Mouse (Mus musculus) cortical plate, adult 2 months (tissue): ENCODE data around the gene Vwf. TPM values are rescaled to one million over a fixed set of nuclear protein-coding genes. Genes with fewer than 3 reads are reported as not detected.

Experiments used
- H3K27ac ChIP-seq: fragments of 200-500 bp; 2 replicates; pipeline ENCODE4 v1.5.1; 2012; ENCODE audit warnings: low read length, control low read depth, inconsistent platforms; ENCODE audit not compliant: insufficient read depth
- H3K4me1 ChIP-seq: fragments of 200-500 bp; 2 replicates; pipeline ENCODE4 v1.6.1; 2011; ENCODE audit warnings: low read length; ENCODE audit not compliant: control insufficient read depth, insufficient read depth
- H3K4me3 ChIP-seq: fragments of 200-500 bp; 2 replicates; pipeline ENCODE4 v1.5.1; 2011; ENCODE audit warnings: mild to moderate bottlenecking, low read length, control low read depth; ENCODE audit not compliant: insufficient read depth
- CTCF ChIP-seq: fragments of 200-500 bp; IDR thresholded peaks from 2 replicates; pipeline ENCODE4 v1.5.1; 2011; ENCODE audit warnings: mild to moderate bottlenecking, control low read depth, low read length; ENCODE audit not compliant: insufficient read depth; ENCODE audit errors: extremely low read depth
- POLR2A ChIP-seq: fragments of 200-500 bp; IDR thresholded peaks from 2 replicates; pipeline ENCODE4 v1.6.1; 2011; ENCODE audit warnings: mild to moderate bottlenecking, low read length, control low read depth; ENCODE audit not compliant: insufficient read depth; ENCODE audit errors: extremely low read depth
- polyA plus RNA-seq: library from polyadenylated mRNA; depleted of rRNA; stranded (reverse); fragments of >200 nt; gene quantifications from 2 replicates; pipeline ENCODE4 v1.2.3, GENCODE M21; 2012; rRNA removed

Vwf gene
- polyA plus RNA-seq, 1 experiment = 22.9 TPM

DNA sequence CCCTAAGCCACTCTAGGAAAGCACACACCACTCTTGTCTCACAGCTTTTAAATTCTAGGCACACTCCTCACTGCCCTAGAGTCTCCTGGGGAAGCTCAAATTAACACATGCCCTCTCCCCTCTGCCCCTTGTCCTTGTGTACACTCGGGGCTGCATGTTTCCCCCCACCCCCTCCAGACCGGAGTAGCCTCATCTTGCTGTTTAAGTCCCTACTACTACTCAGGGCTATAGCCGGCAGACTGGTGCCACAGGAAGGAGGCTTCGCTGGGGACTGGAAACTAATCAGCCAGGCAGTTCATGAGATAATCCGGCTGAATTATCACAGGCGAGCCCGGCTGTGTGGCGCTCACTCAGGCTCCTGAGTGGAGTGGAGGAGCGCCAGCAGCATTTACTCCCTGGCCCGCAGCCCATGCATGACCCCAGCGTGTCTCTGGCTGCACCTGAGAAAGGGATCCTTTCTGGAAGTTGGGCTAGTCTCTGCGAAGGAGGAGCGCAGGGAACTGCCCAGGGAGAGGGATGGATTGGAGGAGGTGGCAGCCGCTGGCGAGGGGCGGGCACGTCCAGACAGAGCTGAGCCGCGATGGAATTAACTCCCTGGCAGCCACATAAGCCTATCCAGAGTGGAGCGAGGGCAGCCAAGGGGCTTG lies 143.6 kb downstream of the Vwf start, which contains the start of gene Ano2:
Gene Ano2, plus strand, starts transcription at position 363 of the 647 bp plus-strand sequence.
- Histone ChIP-seq H3K4me3 (no peak within 1 kb of the TSS), H3K4me1 (no peaks in the 10 kb centered on the region), H3K27ac (no peak within 1 kb of the TSS)
- TF ChIP-seq POLR2A = no peak
- no peak for TF ChIP-seq CTCF

DNA sequence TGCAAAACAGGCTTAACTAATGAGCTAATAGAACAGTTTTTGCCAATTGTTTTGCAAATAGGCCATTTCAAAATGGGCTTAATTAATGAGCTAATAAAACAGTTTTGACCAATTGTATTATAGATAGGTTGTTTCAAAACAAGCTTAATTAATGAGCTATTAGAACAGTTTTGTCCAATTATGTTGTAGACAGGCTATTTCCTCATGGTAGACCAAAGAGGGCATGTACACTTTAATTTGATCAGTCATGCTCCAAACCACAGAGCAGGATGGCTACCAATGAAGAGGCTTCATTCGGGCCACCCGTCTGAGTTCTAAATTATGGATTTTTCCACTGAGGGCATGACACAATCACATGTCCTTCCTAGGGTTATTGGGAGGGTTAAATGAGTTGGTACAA lies 154.6 kb downstream of the Vwf start:
- TF ChIP-seq CTCF (no peak), POLR2A (no peak)
- Histone ChIP-seq H3K27ac (no peak overlapping the region), H3K4me1 (no peaks in the 10 kb centered on the region), H3K4me3 (no peak overlapping the region)

DNA sequence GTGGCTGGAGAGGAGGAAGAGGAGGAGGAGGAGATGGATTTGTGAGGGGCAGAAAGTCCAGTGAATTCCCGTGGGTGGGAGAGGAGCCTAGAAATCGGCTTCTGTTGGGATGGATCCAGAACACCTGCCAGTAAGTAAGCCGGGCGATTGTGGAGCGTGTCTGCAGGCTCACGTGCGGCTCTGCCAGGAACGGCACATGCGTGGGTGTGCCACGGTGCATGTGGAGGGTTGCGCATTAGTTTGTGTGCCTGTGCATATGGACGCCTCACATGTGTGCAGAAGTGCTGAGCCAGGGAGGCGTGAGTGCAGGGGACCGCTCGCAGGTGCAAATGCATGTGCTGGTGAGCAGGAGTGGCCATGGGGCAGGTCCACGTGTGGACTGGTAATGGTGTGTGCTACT lies 164.7 kb downstream of the Vwf start:
- no peak for TF ChIP-seq POLR2A
- Histone ChIP-seq H3K4me1 (no peaks in the 10 kb centered on the region), H3K4me3 (no peak overlapping the region), H3K27ac (no peak overlapping the region)

DNA sequence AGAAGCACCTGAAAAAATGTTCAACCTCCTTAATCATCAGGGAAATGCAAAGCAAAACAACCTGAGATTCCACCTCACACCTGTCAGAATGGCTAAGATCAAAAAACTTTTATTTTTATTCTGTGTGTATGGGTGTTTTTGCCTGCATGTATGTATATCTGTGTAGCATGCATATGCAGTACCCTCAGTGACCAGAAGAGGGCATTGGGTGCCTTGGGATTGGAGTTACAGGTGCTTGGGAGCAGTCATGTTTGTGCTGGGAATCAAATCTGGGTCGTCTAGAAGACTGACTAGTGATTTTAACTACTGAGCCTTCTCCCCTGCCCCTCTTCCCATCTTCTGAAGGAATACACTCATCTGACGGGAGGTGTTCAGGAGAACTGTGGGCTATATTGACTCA lies 179.8 kb downstream of the Vwf start:
- Histone ChIP-seq H3K4me3 (no peak overlapping the region), H3K27ac (no peak overlapping the region), H3K4me1 (no peaks in the 10 kb centered on the region)
- TF ChIP-seq CTCF (no peak), POLR2A (no peak)

DNA sequence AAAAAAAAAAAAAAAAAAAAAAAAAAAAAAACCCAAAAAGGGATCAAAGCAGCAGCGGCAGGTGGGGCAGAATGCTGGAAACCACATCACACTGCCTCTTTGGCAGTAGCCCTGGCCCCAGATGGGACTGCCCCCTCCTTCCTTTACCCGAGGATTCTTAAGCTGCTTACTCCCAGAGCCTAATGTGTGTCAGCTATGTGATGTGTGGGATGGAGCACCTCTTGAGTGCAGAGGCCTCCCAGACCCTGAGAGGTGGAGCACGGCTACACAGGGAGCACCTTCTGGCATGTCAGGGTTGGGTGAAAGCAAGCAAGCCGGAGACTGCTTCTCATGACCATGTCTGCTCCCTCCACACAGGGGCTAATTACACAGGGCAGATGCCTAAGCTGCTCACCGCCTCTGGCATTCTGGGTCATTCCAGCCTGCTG lies 180.9 kb downstream of the Vwf start:
- TF ChIP-seq POLR2A (no peak), CTCF (no peak)
- Histone ChIP-seq H3K4me3 (no peak overlapping the region), H3K4me1 (no peaks in the 10 kb centered on the region), H3K27ac (no peak overlapping the region)

DNA sequence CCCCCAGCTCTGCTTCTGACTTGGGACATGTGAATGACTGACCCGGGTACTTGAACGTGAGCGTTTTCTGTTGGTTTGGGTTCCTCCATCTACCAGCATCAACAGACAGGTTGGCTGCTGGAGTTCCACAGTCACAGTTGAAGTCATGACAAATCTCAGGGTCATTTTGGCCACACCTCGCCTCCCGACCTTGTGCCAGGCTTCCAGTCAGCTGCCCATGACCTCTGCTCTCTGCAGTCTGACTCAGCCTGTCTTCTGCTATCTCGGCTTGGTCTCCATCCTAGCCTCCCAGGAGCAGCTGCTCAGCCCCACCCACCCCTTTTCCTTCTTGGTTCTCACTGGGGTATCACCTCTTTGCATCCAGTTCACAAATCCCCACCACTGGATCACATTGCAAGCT lies 182.9 kb downstream of the Vwf start:
- no peak overlapping the region for H3K4me3 ChIP-seq
- H3K27ac ChIP-seq = no peak overlapping the region
- H3K4me1 ChIP-seq = no peaks in the 10 kb centered on the region
- TF ChIP-seq POLR2A (no peak), CTCF (no peak)

DNA sequence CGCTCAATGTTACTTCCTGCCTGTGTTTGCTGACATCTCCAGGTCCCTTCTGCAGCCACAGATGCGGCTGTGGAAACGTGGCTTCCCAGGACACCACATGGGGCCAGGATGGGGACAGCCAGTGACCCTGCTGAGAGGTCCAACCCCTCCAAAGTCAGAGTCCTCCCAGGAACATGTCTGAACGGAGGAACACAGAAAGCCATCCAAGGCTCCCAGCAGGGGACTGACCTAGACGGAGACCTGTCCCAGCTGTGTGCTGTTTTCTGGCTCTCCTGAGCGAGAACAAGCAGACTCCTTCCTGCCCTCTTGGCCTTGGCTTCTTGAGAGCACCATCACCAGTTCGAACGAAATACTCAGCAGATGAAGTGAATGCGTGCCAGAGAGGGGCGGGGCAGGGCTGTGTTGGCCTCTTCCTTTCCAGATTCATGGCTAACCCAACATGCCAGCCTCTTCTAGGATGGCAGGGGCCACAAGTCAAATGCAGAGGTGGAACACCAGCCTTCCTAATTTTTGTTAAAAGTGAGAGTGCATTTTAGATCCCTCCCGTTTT lies 183.5 kb downstream of the Vwf start:
- H3K4me3 ChIP-seq = no peak overlapping the region
- TF ChIP-seq POLR2A = no peak
- no peak for TF ChIP-seq CTCF
- H3K27ac ChIP-seq = no peak overlapping the region
- no peaks in the 10 kb centered on the region for H3K4me1 ChIP-seq

Other genes starting within 250 kb of the Vwf start
- 10.3 and 10.8 TPM in 2 replicates for gene Ltbr, start 232.9 kb upstream of the Vwf start, polyA plus RNA-seq
- 4.0 and 4.7 TPM in 2 replicates for gene Scnn1a, start 226.1 kb upstream of the Vwf start, polyA plus RNA-seq
- 13.6 and 14.9 TPM in 2 replicates for gene Tnfrsf1a, start 197.4 kb upstream of the Vwf start, polyA plus RNA-seq
- gene Plekhg6, start 166.0 kb upstream of the Vwf start, polyA plus RNA-seq = 0.11 and 0.23 TPM in 2 replicates
- 88.3 and 105 TPM in 2 replicates for gene Cd9, start 52.0 kb upstream of the Vwf start, polyA plus RNA-seq
- gene Ano2, start 143.6 kb downstream of the Vwf start, polyA plus RNA-seq = 0.64 and 3.0 TPM in 2 replicates